Mouse (Mus musculus) heart, embryonic 13.5 days (tissue): ENCODE measurements at regions not wholly inside any gene's neighbourhood (a gene's known extent, or its start where the extent isn't known, plus 50 kb on each side); places are given as distances from the start of the nearest gene placed in this dataset.

Source experiments
- ATAC-seq: fragments of 200-750 bp; cut with Nextera tagmentation; 2 replicates; pipeline ENCODE4 v1.8.0; 2017; ENCODE audit warnings: moderate TSS enrichment; ENCODE audit not compliant: insufficient number of reproducible peaks, low FRiP score, low TSS enrichment; ENCODE audit errors: extremely low read depth
- H3K27ac ChIP-seq: fragments of 300-500 bp; sonication (generic); replicated peaks from 2 replicates; pipeline ENCODE4 v1.5.1; 2015; ENCODE audit warnings: moderate library complexity, mild to moderate bottlenecking, inconsistent platforms
- H3K27me3 ChIP-seq: fragments of 300-500 bp; sonication (generic); replicated peaks from 2 replicates; pipeline ENCODE4 v1.6.1; 2015; ENCODE audit warnings: mild to moderate bottlenecking, inconsistent platforms
- H3K36me3 ChIP-seq: fragments of 300-500 bp; sonication (generic); 2 replicates; pipeline ENCODE4 v1.6.1; 2015; ENCODE audit warnings: mild to moderate bottlenecking, inconsistent platforms
- H3K4me1 ChIP-seq: fragments of 300-500 bp; sonication (generic); 2 replicates; pipeline ENCODE4 v1.6.1; 2015; ENCODE audit warnings: inconsistent platforms
- H3K4me2 ChIP-seq: fragments of 300-500 bp; sonication (generic); 2 replicates; pipeline ENCODE4 v1.6.1; 2015; ENCODE audit warnings: inconsistent platforms, mild to moderate bottlenecking, moderate library complexity
- H3K4me3 ChIP-seq: fragments of 300-500 bp; sonication (generic); 2 replicates; pipeline ENCODE4 v1.5.1; 2015; ENCODE audit warnings: moderate library complexity, mild to moderate bottlenecking, inconsistent platforms
- H3K9ac ChIP-seq: fragments of 300-500 bp; sonication (generic); 2 replicates; pipeline ENCODE4 v1.6.1; 2015; ENCODE audit warnings: inconsistent platforms, mild to moderate bottlenecking, moderate library complexity
- H3K9me3 ChIP-seq: fragments of 300-500 bp; sonication (generic); 2 replicates; pipeline ENCODE4 v1.6.1; 2016; ENCODE audit warnings: inconsistent platforms
- WGBS: fragments of 180-500 bp; shearing (Covaris S2); methylation state at CpG from one replicate; pipeline ENCODE4 v1.1.7; 2015; ENCODE audit warnings: mixed read lengths; 5-methylcytosine and 5-hydroxymethylcytosine counted together

DNA sequence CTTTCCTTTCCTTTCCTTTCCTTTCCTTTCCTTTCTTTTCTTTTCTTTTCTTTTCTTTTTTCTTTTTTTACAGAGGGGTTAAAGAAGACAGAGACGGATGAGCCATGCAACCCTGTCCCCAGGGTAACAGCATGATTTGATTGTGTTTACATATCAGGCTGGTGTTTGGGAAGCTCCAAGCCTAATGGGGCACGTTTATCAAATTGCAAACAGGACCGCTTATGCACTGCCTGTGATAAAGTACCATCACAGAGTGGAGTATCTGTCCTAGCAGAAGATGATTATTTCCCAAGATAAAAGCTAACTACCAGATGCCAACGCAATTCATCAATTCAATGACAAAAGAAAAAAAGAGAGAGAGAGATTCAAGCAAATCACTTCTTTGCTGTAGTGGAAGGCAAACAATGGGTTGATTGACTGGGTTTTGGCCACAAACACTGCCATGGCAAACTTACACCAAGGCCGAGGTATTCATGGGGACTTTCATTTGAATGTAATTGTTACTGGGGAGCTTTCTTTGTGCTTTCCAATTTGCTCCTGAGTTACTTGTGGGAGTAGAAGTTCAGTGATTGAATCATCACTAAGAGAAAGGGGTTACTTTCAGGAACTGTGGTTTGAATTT lies 1450.1 kb downstream of the Slc22a22 start:
- H3K27me3 ChIP-seq, result no peaks in the 10 kb centered on the region
- H3K4me3 ChIP-seq, result no peak overlapping the region
- 43% methylated on average over 5 of the region's 5 CpGs for WGBS
- no peak overlapping the region for H3K4me2 ChIP-seq
- H3K9me3 ChIP-seq, result no peaks in the 10 kb centered on the region
- H3K4me1 ChIP-seq, result peaks cover 7% of the 10 kb centered on the region; the same call in 1 of the 2 replicates
- H3K27ac ChIP-seq, result no peak overlapping the region
- ATAC-seq, result no peak
- H3K36me3 ChIP-seq, result no peaks in the 10 kb centered on the region
- no peak overlapping the region for H3K9ac ChIP-seq

DNA sequence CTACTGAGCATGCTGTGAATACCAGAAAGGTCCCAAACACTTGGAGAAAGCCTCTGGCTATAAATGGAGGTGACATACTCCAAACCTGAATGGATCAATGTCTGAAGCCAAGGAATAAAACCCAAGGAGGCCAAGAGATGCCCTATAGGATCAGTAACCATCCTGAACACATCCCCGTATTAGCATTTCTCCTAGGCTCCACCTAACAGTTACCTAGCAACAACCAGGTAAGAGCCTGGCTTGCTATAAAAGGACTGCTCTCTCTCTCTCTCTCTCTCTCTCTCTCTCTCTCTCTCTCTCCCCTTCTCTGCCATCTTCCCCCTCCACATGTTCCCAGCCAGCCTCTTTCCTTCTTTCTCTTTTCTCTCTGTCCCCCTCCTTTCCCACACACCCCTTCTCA lies 1452.7 kb downstream of the Slc22a22 start:
- no peak for ATAC-seq
- no peak overlapping the region for H3K9ac ChIP-seq
- 81% methylated on average over 1 of the region's 1 CpGs for WGBS
- H3K4me3 ChIP-seq, result no peak overlapping the region
- no peaks in the 10 kb centered on the region for H3K36me3 ChIP-seq
- no peak overlapping the region for H3K27ac ChIP-seq
- no peak overlapping the region for H3K4me2 ChIP-seq
- H3K9me3 ChIP-seq, result no peaks in the 10 kb centered on the region
- no peaks in the 10 kb centered on the region for H3K4me1 ChIP-seq
- H3K27me3 ChIP-seq, result no peaks in the 10 kb centered on the region

DNA sequence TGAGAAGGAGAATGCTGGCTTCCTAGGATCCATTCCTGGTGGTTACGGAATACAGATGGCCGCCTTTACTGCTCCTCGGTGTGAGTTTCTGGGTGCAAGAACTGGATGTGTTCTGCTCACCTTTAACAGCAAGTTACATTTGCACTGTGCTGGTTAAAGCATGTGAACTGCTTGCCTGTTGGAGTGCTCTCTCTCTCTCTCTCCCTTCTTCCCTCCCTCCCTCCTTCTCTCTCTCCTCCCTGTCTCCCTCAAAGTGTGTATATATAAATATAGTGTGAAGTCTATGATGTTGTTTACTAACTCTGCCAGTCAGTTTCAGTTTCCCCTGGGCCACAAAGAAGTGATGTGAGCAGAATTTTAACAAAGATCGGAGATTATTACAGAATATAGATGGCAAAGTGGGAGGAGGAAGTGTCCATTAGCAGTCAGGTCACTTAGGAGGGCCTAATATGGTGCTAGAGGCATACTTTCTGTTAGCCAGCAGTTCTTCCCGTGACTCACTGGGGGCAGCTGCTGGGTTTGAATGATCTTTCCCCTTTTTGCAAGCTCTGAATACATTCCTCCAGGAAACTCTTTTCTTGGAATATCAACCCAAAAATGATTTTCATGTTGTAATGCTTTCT lies 1453.5 kb downstream of the Slc22a22 start:
- Histone ChIP-seq H3K4me1 (no peaks in the 10 kb centered on the region), H3K27me3 (no peaks in the 10 kb centered on the region), H3K9ac (no peak overlapping the region), H3K4me3 (no peak overlapping the region), H3K36me3 (no peaks in the 10 kb centered on the region), H3K4me2 (no peak overlapping the region), H3K9me3 (no peaks in the 10 kb centered on the region), H3K27ac (no peak overlapping the region)
- no peak for ATAC-seq
- WGBS, result 84% methylated on average over 5 of the region's 5 CpGs

DNA sequence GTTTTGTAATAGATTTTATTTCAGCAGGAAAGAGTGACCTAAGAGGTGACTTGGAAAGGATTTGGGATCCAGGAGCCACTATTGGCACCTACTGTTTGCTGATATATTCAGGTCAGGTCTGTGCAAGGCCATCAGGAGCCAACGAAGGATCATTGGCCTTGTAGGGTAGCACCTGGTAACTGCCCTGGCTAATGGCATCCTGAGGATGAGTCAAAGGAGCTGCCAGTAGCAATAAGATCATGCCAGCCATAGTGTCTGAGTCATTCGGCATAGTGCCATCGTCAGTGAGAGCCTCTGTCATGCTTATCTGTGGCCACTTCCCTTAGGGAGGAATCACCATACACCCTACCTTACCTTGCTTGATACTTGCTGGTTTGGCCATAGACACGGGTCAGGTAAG lies 1455.1 kb downstream of the Slc22a22 start:
- no peak overlapping the region for H3K27ac ChIP-seq
- no peak overlapping the region for H3K4me3 ChIP-seq
- no peaks in the 10 kb centered on the region for H3K9me3 ChIP-seq
- no peaks in the 10 kb centered on the region for H3K36me3 ChIP-seq
- 82% methylated on average over 4 of the region's 4 CpGs for WGBS
- H3K4me1 ChIP-seq, result no peaks in the 10 kb centered on the region
- H3K9ac ChIP-seq, result no peak overlapping the region
- H3K4me2 ChIP-seq, result no peak overlapping the region
- H3K27me3 ChIP-seq, result no peaks in the 10 kb centered on the region
- ATAC-seq, result no peak

DNA sequence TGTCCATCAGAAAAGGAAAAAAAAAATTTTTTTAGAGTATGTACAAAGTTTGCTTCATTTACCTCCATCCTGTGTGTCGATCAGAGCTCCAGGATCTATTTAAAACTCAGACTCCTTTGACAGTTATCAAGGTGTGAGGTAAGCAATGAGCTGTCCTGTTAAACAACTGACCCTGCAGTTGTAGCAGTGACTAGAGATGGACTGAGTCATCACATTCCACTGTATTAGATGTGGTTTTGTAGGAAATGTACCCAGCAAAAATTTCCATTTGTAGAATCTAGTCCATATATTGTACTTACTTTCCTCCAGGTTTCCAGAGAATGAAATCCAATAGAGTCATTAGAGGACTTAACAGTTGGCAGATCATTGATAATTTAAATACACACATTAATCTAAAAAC lies 1459.3 kb downstream of the Slc22a22 start:
- 19% methylated on average over 1 of the region's 1 CpGs for WGBS
- H3K27ac ChIP-seq, result no peak overlapping the region
- no peak for ATAC-seq
- H3K4me3 ChIP-seq, result no peak overlapping the region
- no peaks in the 10 kb centered on the region for H3K9me3 ChIP-seq
- H3K4me2 ChIP-seq, result no peak overlapping the region
- no peaks in the 10 kb centered on the region for H3K36me3 ChIP-seq
- H3K9ac ChIP-seq, result no peak overlapping the region
- peaks cover 5% of the 10 kb centered on the region; the same call in 1 of the 2 replicates for H3K4me1 ChIP-seq
- H3K27me3 ChIP-seq, result no peaks in the 10 kb centered on the region

DNA sequence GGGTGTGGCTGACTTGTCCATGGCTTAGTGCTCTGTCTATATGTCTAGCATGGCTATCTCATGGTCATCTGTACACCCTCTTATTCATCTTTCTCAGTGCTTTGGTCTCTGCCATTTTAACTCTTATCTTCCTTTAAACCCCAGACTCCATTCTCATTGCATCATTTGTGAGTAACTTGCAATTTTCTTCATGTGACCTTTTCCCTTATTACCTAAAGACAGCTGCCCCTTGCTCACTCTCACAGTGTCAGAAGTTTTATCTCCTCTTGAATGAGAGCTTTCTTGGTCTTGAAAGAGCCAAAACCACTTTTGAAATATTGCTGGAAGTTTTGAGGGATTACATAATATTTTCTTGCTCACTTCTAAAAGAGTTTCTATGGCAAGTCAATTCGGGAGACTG lies 1459.9 kb downstream of the Slc22a22 start:
- no peak overlapping the region for H3K4me3 ChIP-seq
- ATAC-seq, result no peak
- H3K9me3 ChIP-seq, result no peaks in the 10 kb centered on the region
- no peaks in the 10 kb centered on the region for H3K27me3 ChIP-seq
- H3K4me2 ChIP-seq, result no peak overlapping the region
- no peaks in the 10 kb centered on the region for H3K36me3 ChIP-seq
- no peak overlapping the region for H3K27ac ChIP-seq
- H3K9ac ChIP-seq, result no peak overlapping the region
- peaks cover 5% of the 10 kb centered on the region; the same call in 1 of the 2 replicates for H3K4me1 ChIP-seq
- 91% methylated on average over 1 of the region's 1 CpGs for WGBS

DNA sequence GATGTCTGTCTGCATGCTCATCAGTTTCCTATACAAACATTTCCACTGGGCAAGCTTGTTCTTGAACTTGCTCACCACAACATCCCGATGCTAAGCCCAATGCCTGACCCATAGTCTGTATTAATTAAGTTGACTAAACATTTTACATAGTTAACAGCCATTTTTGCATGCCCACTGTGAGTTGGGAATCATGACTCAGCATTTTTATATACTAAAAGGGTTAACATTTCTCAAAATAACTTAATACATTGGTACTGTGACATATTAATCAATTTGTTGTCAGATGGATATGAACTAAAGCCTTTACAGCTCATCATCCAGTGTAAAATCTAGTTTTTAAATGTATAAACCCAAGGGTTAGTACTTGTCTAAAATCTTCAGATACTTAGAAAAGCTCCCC lies 1461.4 kb downstream of the Slc22a22 start:
- H3K9me3 ChIP-seq, result no peaks in the 10 kb centered on the region
- H3K27ac ChIP-seq, result no peak overlapping the region
- H3K36me3 ChIP-seq, result no peaks in the 10 kb centered on the region
- H3K4me2 ChIP-seq, result no peak overlapping the region
- H3K4me3 ChIP-seq, result no peak overlapping the region
- ATAC-seq, result no peak
- 70% methylated on average over 1 of the region's 1 CpGs for WGBS
- no peak overlapping the region for H3K9ac ChIP-seq
- no peaks in the 10 kb centered on the region for H3K27me3 ChIP-seq
- peaks cover 5% of the 10 kb centered on the region; the same call in 1 of the 2 replicates for H3K4me1 ChIP-seq

DNA sequence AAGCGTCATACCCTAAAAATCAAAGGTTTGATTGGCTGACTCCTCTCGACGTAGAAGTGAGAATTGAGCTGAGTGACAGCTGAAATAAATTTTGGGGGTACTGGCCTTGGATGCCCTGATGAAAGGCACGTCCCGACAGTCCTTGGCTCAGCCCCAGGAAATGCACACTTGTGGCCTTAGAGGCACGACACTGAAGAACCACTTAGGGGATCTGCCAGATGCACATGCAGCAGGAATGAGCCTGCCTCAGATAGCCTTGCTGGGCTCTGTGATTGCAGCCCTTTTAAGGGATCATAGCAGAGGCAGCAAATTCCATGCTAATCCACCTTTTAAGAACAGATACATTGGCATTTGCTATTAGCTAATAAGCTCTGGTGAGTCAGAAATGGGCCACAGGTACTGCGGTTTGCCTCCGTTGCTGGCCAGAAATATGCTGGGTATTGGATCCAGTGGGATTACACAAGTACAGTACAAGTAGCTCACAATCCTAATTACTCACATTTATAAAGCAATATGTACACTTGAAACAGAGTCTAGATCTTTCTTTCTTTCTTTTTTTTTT lies 1463.3 kb downstream of the Slc22a22 start:
- Histone ChIP-seq H3K4me2 (no peak overlapping the region; the same call in 1 of the 2 replicates), H3K4me1 (peaks cover 5% of the 10 kb centered on the region; the same call in 1 of the 2 replicates), H3K27me3 (no peaks in the 10 kb centered on the region), H3K4me3 (no peak overlapping the region), H3K36me3 (no peaks in the 10 kb centered on the region), H3K9me3 (no peaks in the 10 kb centered on the region), H3K27ac (peak overlapping the region; percentile 78), H3K9ac (no peak overlapping the region)
- peak; percentile 71; the same call in 1 of the 2 replicates for ATAC-seq
- WGBS, result 27% methylated on average over 8 of the region's 8 CpGs

DNA sequence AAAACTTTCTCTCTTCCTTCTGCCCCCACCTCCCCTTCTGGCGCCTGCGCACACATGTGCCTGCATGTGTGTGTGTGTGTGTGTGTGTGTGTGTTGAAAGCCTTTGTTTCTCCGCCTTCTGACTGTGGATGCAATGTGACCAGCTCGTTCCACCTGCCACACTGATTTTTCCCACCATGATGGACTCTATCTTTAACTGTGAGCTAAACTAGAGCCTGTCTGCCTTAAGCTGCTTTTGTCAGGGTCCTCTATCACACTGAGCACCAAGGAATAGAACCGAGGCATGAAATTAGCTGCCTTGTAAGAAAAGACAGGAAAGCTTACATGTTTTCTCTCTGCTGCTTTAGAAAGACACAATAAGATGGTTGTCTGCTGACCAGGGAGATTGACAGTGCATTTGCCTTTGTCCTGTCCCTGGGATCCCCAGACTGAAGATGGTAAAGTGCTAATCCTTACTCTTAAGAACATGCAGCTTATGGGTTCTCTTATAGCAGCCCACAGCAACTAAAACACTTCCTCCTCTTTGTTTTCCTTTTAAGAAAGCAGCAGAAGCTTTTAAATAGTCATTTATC lies 1468.7 kb downstream of the Slc22a22 start:
- 74% methylated on average over 5 of the region's 5 CpGs for WGBS

DNA sequence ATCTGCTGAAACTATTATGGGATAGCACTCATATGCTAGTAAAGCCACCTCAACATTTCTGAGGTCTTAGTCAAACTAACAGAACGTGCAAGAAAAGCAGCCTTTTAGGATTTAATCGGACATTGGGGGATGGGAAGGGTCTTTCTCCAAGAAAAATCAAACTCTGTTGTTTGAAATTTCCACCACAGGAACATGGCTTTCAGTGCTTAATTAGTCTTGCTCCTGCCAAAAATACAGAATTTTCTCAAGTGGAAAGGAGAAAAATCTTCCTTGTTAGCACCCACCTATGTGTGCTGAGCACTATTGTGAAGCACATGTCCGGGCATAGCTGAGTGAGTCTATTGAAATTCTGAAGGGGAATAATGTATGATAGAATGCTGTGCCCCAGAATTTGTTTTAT lies 1470.0 kb downstream of the Slc22a22 start:
- WGBS, result 77% methylated on average over 3 of the region's 3 CpGs
- H3K36me3 ChIP-seq, result no peaks in the 10 kb centered on the region
- no peaks in the 10 kb centered on the region for H3K9me3 ChIP-seq
- no peak for ATAC-seq
- no peaks in the 10 kb centered on the region for H3K27me3 ChIP-seq
- no peak overlapping the region for H3K4me2 ChIP-seq
- H3K4me1 ChIP-seq, result peaks cover 4% of the 10 kb centered on the region; the same call in 1 of the 2 replicates
- H3K27ac ChIP-seq, result no peak overlapping the region
- H3K9ac ChIP-seq, result no peak overlapping the region
- no peak overlapping the region for H3K4me3 ChIP-seq

More for the DNA sequence above, 1468.7 kb downstream of the Slc22a22 start:
- Histone ChIP-seq H3K27me3 (no peaks in the 10 kb centered on the region), H3K4me2 (no peak overlapping the region), H3K27ac (no peak overlapping the region), H3K4me1 (peaks cover 4% of the 10 kb centered on the region; the same call in 1 of the 2 replicates), H3K36me3 (no peaks in the 10 kb centered on the region), H3K9ac (no peak overlapping the region), H3K9me3 (no peaks in the 10 kb centered on the region), H3K4me3 (no peak overlapping the region)
- no peak for ATAC-seq

DNA sequence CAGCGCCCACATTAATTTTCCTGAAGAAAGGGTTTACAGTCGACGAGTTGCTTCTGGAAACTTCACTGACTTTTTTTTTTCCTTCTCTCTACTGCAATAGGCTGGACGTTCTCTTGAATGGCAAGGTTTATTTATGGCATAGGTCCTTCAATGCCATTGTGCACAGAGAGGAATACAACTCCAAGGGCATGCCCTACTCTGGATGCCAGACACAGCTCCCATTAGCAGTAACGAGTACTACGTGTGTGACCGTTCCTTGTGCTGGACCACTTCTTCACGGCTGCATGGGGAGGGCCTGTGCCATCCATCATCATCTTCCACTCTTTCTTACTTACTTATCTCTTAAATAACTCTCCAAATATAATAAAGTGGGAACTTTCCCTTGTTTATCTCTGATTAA lies 1472.1 kb downstream of the Slc22a22 start:
- Histone ChIP-seq H3K36me3 (no peaks in the 10 kb centered on the region), H3K4me2 (no peak overlapping the region), H3K4me1 (peaks cover 4% of the 10 kb centered on the region; the same call in 1 of the 2 replicates), H3K9me3 (no peaks in the 10 kb centered on the region; the same call in 1 of the 2 replicates), H3K9ac (no peak overlapping the region), H3K27ac (0 out of 2 replicates have a peak overlapping the region, but pooled peaks have one; percentile 8), H3K4me3 (no peak overlapping the region), H3K27me3 (no peaks in the 10 kb centered on the region)
- no peak for ATAC-seq
- 73% methylated on average over 8 of the region's 8 CpGs for WGBS
